In genomic region chr11:89693686-89694085, GRCm38 (mm10) we compare ENCODE assay signal across 29 mouse cellular contexts.
"Had no signal": no experiment of that assay in that cellular context is flagged by ENCODE, and none has a peak within 500 bp of the region (broad histone marks: within the 10 kb centered on the region; RNA-seq: fewer than 3 reads in every experiment).

No protein-coding gene starts in this region.

- DNase-seq: heart, postnatal 10 days; heart, postnatal 14 days; heart, postnatal 36 days; heart, postnatal 4 days; kidney, adult 11 months; kidney, adult 18-20 months; kidney, adult 2 months; kidney, adult 8-10 months; kidney, adult 9 months; kidney, postnatal 10 days; kidney, postnatal 14 days; kidney, postnatal 25 days; kidney, postnatal 36 days; kidney, postnatal 4 days; layer of hippocampus, adult 9-11 months; layer of hippocampus, postnatal 36 days had no signal

- H3K36me3 ChIP-seq: heart, embryonic 13.5 days; heart, embryonic 15.5 days; hindbrain, embryonic 10.5 days; hindbrain, embryonic 12.5 days; hindbrain, embryonic 13.5 days; hindbrain, embryonic 15.5 days; intestine, embryonic 15.5 days; kidney, embryonic 15.5 days had no signal

- H3K27ac ChIP-seq: heart, embryonic 13.5 days; heart, embryonic 15.5 days; hindbrain, embryonic 10.5 days; hindbrain, embryonic 12.5 days; hindbrain, embryonic 13.5 days; hindbrain, embryonic 14.5 days; hindbrain, embryonic 15.5 days; hindbrain, postnatal 0 days; intestine, embryonic 15.5 days; kidney, embryonic 15.5 days; kidney, postnatal 0 days; layer of hippocampus, adult 2 months; left cerebral cortex, adult 2 months had no signal

- H3K4me3 ChIP-seq: heart, embryonic 13.5 days; heart, embryonic 15.5 days; hindbrain, embryonic 10.5 days; hindbrain, embryonic 12.5 days; hindbrain, embryonic 13.5 days; hindbrain, embryonic 15.5 days; intestine, embryonic 15.5 days; kidney, embryonic 15.5 days; layer of hippocampus, adult 2 months; left cerebral cortex, adult 2 months had no signal

- H3K9ac ChIP-seq: heart, embryonic 13.5 days; heart, embryonic 15.5 days; hindbrain, embryonic 12.5 days; hindbrain, embryonic 13.5 days; hindbrain, embryonic 14.5 days; hindbrain, embryonic 15.5 days; intestine, embryonic 15.5 days; kidney, embryonic 15.5 days had no signal

- H3K27me3 ChIP-seq: hindbrain, embryonic 12.5 days; hindbrain, embryonic 13.5 days; hindbrain, embryonic 15.5 days; intestine, embryonic 15.5 days had no signal

- H3K4me1 ChIP-seq: heart, embryonic 15.5 days; kidney, embryonic 15.5 days had no signal

- H3K9me3 ChIP-seq: heart, embryonic 13.5 days; heart, embryonic 15.5 days; hindbrain, embryonic 10.5 days; hindbrain, embryonic 12.5 days; hindbrain, embryonic 13.5 days; hindbrain, embryonic 15.5 days; intestine, embryonic 15.5 days; kidney, embryonic 15.5 days had no signal
